Mouse (Mus musculus) adrenal gland, postnatal 4 days (tissue): ENCODE measurements at regions not wholly inside any gene's neighbourhood (a gene's known extent, or its start where the extent isn't known, plus 50 kb on each side); places are given as distances from the start of the nearest gene placed in this dataset.

Experiments
- DNase-seq, 2 experiments: peaks; one replicate each; pipeline ENCODE4 v3.0.0; 2021 to 2022; ENCODE audit warnings: low spot score in 2 of 2, mixed read lengths in 2 of 2

GRCm38 (mm10) chr9:63851809-63852208, 94.0 kb upstream of the Smad3 start:
- DNase-seq = no peak

- no peak for DNase-seq
Measured at GRCm38 (mm10) chr9:63850316-63850693, 92.5 kb upstream of the Smad3 start.

- DNase-seq = no peak
Measured at GRCm38 (mm10) chr9:63849564-63850315, 91.9 kb upstream of the Smad3 start.

- peak in 1 of 2 experiments; percentile 33 for DNase-seq
Measured at GRCm38 (mm10) chr9:63843883-63844485, 86.2 kb upstream of the Smad3 start.

GRCm38 (mm10) chr9:63843431-63843830, 85.6 kb upstream of the Smad3 start:
- DNase-seq = no peak

- DNase-seq = no peak
Measured at GRCm38 (mm10) chr9:63841102-63841501, 83.3 kb upstream of the Smad3 start.

- no peak for DNase-seq
Measured at GRCm38 (mm10) chr9:63838996-63839772, 81.4 kb upstream of the Smad3 start.

- no peak for DNase-seq
Measured at GRCm38 (mm10) chr9:63837552-63837951, 79.8 kb upstream of the Smad3 start.

GRCm38 (mm10) chr9:63836565-63837284, 78.9 kb upstream of the Smad3 start:
- DNase-seq = no peak

- DNase-seq = no peak
Measured at GRCm38 (mm10) chr9:63836036-63836435, 78.2 kb upstream of the Smad3 start.

GRCm38 (mm10) chr9:63834416-63834815, 76.6 kb upstream of the Smad3 start:
- no peak for DNase-seq

GRCm38 (mm10) chr9:63818163-63818562, 60.4 kb upstream of the Smad3 start:
- no peak for DNase-seq

GRCm38 (mm10) chr9:63816540-63816939, 58.7 kb upstream of the Smad3 start:
- DNase-seq = no peak

- DNase-seq = no peak
Measured at GRCm38 (mm10) chr9:63809901-63810587, 52.2 kb upstream of the Smad3 start.
